Mouse (Mus musculus) heart, embryonic 12.5 days (tissue): Measurements from ENCODE around the gene Myo1a. TPM values are rescaled to one million over a fixed set of nuclear protein-coding genes. Genes with fewer than 3 reads are reported as not detected.
"Not testable (repeated sequence)": the region's sequence is repeated elsewhere in the genome, so short reads cannot be mapped to it uniquely, and the experiment has no call there.

Source experiments
- ATAC-seq: fragments of 200-750 bp; cut with Nextera tagmentation; 2 replicates; pipeline ENCODE4 v1.8.0; 2017; ENCODE audit warnings: moderate TSS enrichment, moderate library complexity; ENCODE audit not compliant: insufficient number of reproducible peaks, low FRiP score
- H3K27ac ChIP-seq: fragments of 300-500 bp; sonication (generic); 2 replicates; pipeline ENCODE4 v1.5.1; 2016; ENCODE audit warnings: mild to moderate bottlenecking, moderate library complexity; ENCODE audit not compliant: poor library complexity, severe bottlenecking
- H3K27me3 ChIP-seq: fragments of 300-500 bp; sonication (generic); replicated peaks from 2 replicates; pipeline ENCODE4 v1.6.1; 2016; ENCODE audit warnings: mild to moderate bottlenecking, moderate library complexity
- H3K36me3 ChIP-seq: fragments of 300-500 bp; sonication (generic); 2 replicates; pipeline ENCODE4 v1.6.1; 2016; ENCODE audit warnings: mild to moderate bottlenecking, moderate library complexity
- H3K4me1 ChIP-seq: fragments of 300-500 bp; sonication (generic); replicated peaks from 2 replicates; pipeline ENCODE4 v1.6.1; 2016; ENCODE audit warnings: mild to moderate bottlenecking
- H3K4me2 ChIP-seq: fragments of 300-500 bp; sonication (generic); 2 replicates; pipeline ENCODE4 v1.6.1; 2016; ENCODE audit warnings: mild to moderate bottlenecking, moderate library complexity
- H3K4me3 ChIP-seq: fragments of 300-500 bp; sonication (generic); 2 replicates; pipeline ENCODE4 v1.5.1; 2016; ENCODE audit warnings: mild to moderate bottlenecking
- H3K9ac ChIP-seq: fragments of 300-500 bp; sonication (generic); 2 replicates; pipeline ENCODE4 v1.6.1; 2016; ENCODE audit warnings: mild to moderate bottlenecking, moderate library complexity
- H3K9me3 ChIP-seq: fragments of 300-500 bp; sonication (generic); replicated peaks from 2 replicates; pipeline ENCODE4 v1.6.1; 2016; ENCODE audit warnings: mild to moderate bottlenecking, moderate library complexity
- WGBS: fragments of 180-500 bp; shearing (Covaris S2); methylation state at CpG from one replicate; pipeline ENCODE4 v1.1.7; 2016; 5-methylcytosine and 5-hydroxymethylcytosine counted together
- polyA plus RNA-seq: library from polyadenylated mRNA; unstranded; fragments of >200 nt; fragmentation: Nextera tagmentation; extraction: Ambion mirVana; gene quantifications from 2 replicates; pipeline ENCODE4 v1.2.1, GENCODE M21; 2016

Myo1a gene
- polyA plus RNA-seq, result 0.22 and 0.32 TPM in 2 replicates

GRCm38 (mm10) chr10:127704766-127705220, at the start of gene Myo1a:
Gene Myo1a (plus strand): TSS chr10:127705170.
- Histone ChIP-seq H3K27ac (no peak within 1 kb of the TSS), H3K4me1 (peaks cover 14% of the 10 kb centered on the region), H3K4me2 (no peak within 1 kb of the TSS), H3K27me3 (no peaks in the 10 kb centered on the region; the same call in 1 of the 2 replicates), H3K9me3 (no peaks in the 10 kb centered on the region), H3K36me3 (no peaks in the 10 kb centered on the region), H3K4me3 (no peak within 1 kb of the TSS), H3K9ac (no peak within 1 kb of the TSS)
- no peak for ATAC-seq
- WGBS, result 68% methylated on average over 2 of the region's 2 CpGs

GRCm38 (mm10) chr10:127657617-127658016, 47.4 kb upstream of the Myo1a start:
- not testable (repeated sequence) for H3K27ac ChIP-seq, H3K4me3 ChIP-seq, H3K4me2 ChIP-seq, H3K9me3 ChIP-seq, H3K27me3 ChIP-seq, ATAC-seq, H3K9ac ChIP-seq
- H3K4me1 ChIP-seq, result peaks cover 27% of the 10 kb centered on the region
- H3K36me3 ChIP-seq, result peaks cover 78% of the 10 kb centered on the region
- WGBS, result 57% methylated on average over 6 of the region's 6 CpGs

- no peak overlapping the region for H3K4me3 ChIP-seq
- peaks cover 32% of the 10 kb centered on the region for H3K4me1 ChIP-seq
- no peak overlapping the region for H3K27ac ChIP-seq
- 15% methylated on average over 6 of the region's 6 CpGs for WGBS
- no peak overlapping the region for H3K9ac ChIP-seq
- ATAC-seq, result no peak
- H3K9me3 ChIP-seq, result no peaks in the 10 kb centered on the region
- no peaks in the 10 kb centered on the region for H3K27me3 ChIP-seq
- H3K36me3 ChIP-seq, result peaks cover 78% of the 10 kb centered on the region
- H3K4me2 ChIP-seq, result no peak overlapping the region
These were observed 46.9 kb upstream of the Myo1a start for GRCm38 (mm10) chr10:127658076-127658475.

GRCm38 (mm10) chr10:127659551-127659950, 45.4 kb upstream of the Myo1a start:
- no peak for ATAC-seq
- H3K36me3 ChIP-seq, result peaks cover 79% of the 10 kb centered on the region
- peaks cover 6% of the 10 kb centered on the region for H3K27me3 ChIP-seq
- no peaks in the 10 kb centered on the region for H3K9me3 ChIP-seq
- H3K4me2 ChIP-seq, result no peak overlapping the region
- no peak overlapping the region for H3K9ac ChIP-seq
- no peak overlapping the region for H3K27ac ChIP-seq
- 75% methylated on average over 1 of the region's 1 CpGs for WGBS
- H3K4me3 ChIP-seq, result no peak overlapping the region
- H3K4me1 ChIP-seq, result peaks cover 46% of the 10 kb centered on the region

GRCm38 (mm10) chr10:127661291-127661914, 43.6 kb upstream of the Myo1a start:
- peaks cover 59% of the 10 kb centered on the region for H3K4me1 ChIP-seq

GRCm38 (mm10) chr10:127661915-127662663, 42.9 kb upstream of the Myo1a start:
- H3K36me3 ChIP-seq, result peaks cover 59% of the 10 kb centered on the region
- peak overlapping the region; percentile 39 for H3K4me3 ChIP-seq
- H3K9me3 ChIP-seq, result no peaks in the 10 kb centered on the region
- 3% methylated on average over 16 of the region's 16 CpGs for WGBS
- H3K4me1 ChIP-seq, result peaks cover 62% of the 10 kb centered on the region
- peak overlapping the region; percentile 86 for H3K27ac ChIP-seq
- peak; percentile 26; the same call in 1 of the 2 replicates for ATAC-seq
- peak overlapping the region; percentile 72 for H3K4me2 ChIP-seq
- peak overlapping the region; percentile 59 for H3K9ac ChIP-seq
- H3K27me3 ChIP-seq, result peaks cover 11% of the 10 kb centered on the region

More at GRCm38 (mm10) chr10:127661291-127661914, 43.6 kb upstream of the Myo1a start:
- peaks cover 64% of the 10 kb centered on the region for H3K36me3 ChIP-seq
- peaks cover 11% of the 10 kb centered on the region for H3K27me3 ChIP-seq
- no peak for ATAC-seq
- H3K9me3 ChIP-seq, result no peaks in the 10 kb centered on the region
- peak overlapping the region; percentile 59 for H3K9ac ChIP-seq
- WGBS, result 20% methylated on average over 14 of the region's 14 CpGs
- H3K27ac ChIP-seq, result peak overlapping the region; percentile 86
- peak overlapping the region; percentile 72 for H3K4me2 ChIP-seq
- peak overlapping the region; percentile 39 for H3K4me3 ChIP-seq

GRCm38 (mm10) chr10:127662666-127663253, 42.2 kb upstream of the Myo1a start:
- Histone ChIP-seq H3K4me1 (peaks cover 67% of the 10 kb centered on the region), H3K27ac (peak overlapping the region; percentile 86), H3K27me3 (peaks cover 11% of the 10 kb centered on the region), H3K4me2 (peak overlapping the region; percentile 72), H3K4me3 (peak overlapping the region; percentile 39; the same call in 1 of the 2 replicates), H3K36me3 (peaks cover 56% of the 10 kb centered on the region), H3K9me3 (no peaks in the 10 kb centered on the region), H3K9ac (peak overlapping the region; percentile 59; the same call in 1 of the 2 replicates)
- ATAC-seq, result no peak
- WGBS, result 30% methylated on average over 19 of the region's 19 CpGs

- no peak overlapping the region for H3K4me3 ChIP-seq
- H3K9me3 ChIP-seq, result no peaks in the 10 kb centered on the region
- peak overlapping the region; percentile 87 for H3K4me2 ChIP-seq
- H3K36me3 ChIP-seq, result peaks cover 50% of the 10 kb centered on the region
- H3K27ac ChIP-seq, result no peak overlapping the region
- H3K9ac ChIP-seq, result peak overlapping the region; percentile 23
- no peak for ATAC-seq
- peaks cover 11% of the 10 kb centered on the region for H3K27me3 ChIP-seq
- 18% methylated on average over 5 of the region's 5 CpGs for WGBS
- H3K4me1 ChIP-seq, result peaks cover 62% of the 10 kb centered on the region
These were observed 41.4 kb upstream of the Myo1a start for GRCm38 (mm10) chr10:127663590-127663989.

- Histone ChIP-seq H3K4me2 (peak overlapping the region; percentile 87), H3K4me3 (peak overlapping the region; percentile 6; the same call in 1 of the 2 replicates), H3K4me1 (peaks cover 67% of the 10 kb centered on the region), H3K36me3 (peaks cover 46% of the 10 kb centered on the region), H3K27me3 (peaks cover 11% of the 10 kb centered on the region), H3K27ac (no peak overlapping the region), H3K9me3 (no peaks in the 10 kb centered on the region), H3K9ac (peak overlapping the region; percentile 23)
- WGBS, result 47% methylated on average over 16 of the region's 16 CpGs
- ATAC-seq, result no peak
These were observed 40.8 kb upstream of the Myo1a start for GRCm38 (mm10) chr10:127664166-127664565.

- ATAC-seq, result no peak
- Histone ChIP-seq H3K4me2 (peak overlapping the region; percentile 87), H3K27ac (no peak overlapping the region), H3K9me3 (no peaks in the 10 kb centered on the region), H3K4me3 (peak overlapping the region; percentile 66), H3K27me3 (peaks cover 11% of the 10 kb centered on the region), H3K9ac (peak overlapping the region; percentile 84), H3K36me3 (peaks cover 39% of the 10 kb centered on the region), H3K4me1 (peaks cover 74% of the 10 kb centered on the region)
- 32% methylated on average over 13 of the region's 13 CpGs for WGBS
These were observed 40.1 kb upstream of the Myo1a start for GRCm38 (mm10) chr10:127664891-127665290.
